Mouse (Mus musculus) embryonic fibroblast, embryonic 13.5 days (primary cell): ENCODE measurements around the gene Magi3. TPM values are rescaled to one million over a fixed set of nuclear protein-coding genes. Genes with fewer than 3 reads are reported as not detected.

Source experiments
- H3K27ac ChIP-seq: 2 replicates; pipeline ENCODE4 v1.5.1; 2012; ENCODE audit warnings: low read length, control low read depth, inconsistent platforms; ENCODE audit not compliant: insufficient read depth
- H3K4me1 ChIP-seq: 2 replicates; pipeline ENCODE4 v1.6.1; 2011; ENCODE audit warnings: low read length; ENCODE audit not compliant: control insufficient read depth, insufficient read depth
- H3K4me3 ChIP-seq: 2 replicates; pipeline ENCODE4 v1.5.1; 2011; ENCODE audit warnings: mild to moderate bottlenecking, control low read depth, low read length; ENCODE audit not compliant: insufficient read depth
- CTCF ChIP-seq: IDR thresholded peaks from 2 replicates; pipeline ENCODE4 v1.5.1; 2011; ENCODE audit warnings: mild to moderate bottlenecking, control low read depth, low read length, moderate library complexity, borderline replicate concordance; ENCODE audit not compliant: insufficient read depth
- POLR2A ChIP-seq: IDR thresholded peaks from 2 replicates; pipeline ENCODE4 v1.6.1; 2011; ENCODE audit warnings: low read depth, mild to moderate bottlenecking, control low read depth, low read length, moderate library complexity
- polyA plus RNA-seq: library from polyadenylated mRNA; stranded (reverse); fragments of >200 nt; gene quantifications from 2 replicates; pipeline ENCODE4 v1.2.4, GENCODE M21; 2011; ENCODE audit warnings: low read depth; ENCODE audit not compliant: missing spikeins, insufficient read length

Gene Magi3
- polyA plus RNA-seq, 1 experiment = 10.6 TPM

DNA sequence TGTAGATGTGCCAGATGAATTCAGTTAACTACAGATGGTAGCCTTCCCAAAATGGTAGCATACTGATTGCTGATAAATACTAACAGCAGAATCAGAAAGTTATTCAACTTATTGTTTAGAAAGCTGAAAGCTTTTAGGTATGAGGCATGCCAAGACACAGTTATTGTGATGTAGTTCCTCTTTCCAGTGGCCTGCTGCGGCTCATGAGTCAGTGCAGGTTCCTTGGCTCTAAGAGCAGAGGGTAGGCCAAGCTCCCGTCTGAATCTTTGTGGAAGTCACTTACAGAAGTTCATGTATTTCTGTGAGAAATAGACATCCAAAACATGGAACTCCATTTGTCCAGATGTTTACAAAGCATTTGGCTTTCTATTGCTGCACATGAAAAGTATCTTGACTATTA lies 208.2 kb downstream of the Magi3 start:
- Histone ChIP-seq H3K4me1 (no peaks in the 10 kb centered on the region), H3K27ac (no peak overlapping the region), H3K4me3 (no peak overlapping the region)
- no peak for TF ChIP-seq POLR2A
- no peak for TF ChIP-seq CTCF

DNA sequence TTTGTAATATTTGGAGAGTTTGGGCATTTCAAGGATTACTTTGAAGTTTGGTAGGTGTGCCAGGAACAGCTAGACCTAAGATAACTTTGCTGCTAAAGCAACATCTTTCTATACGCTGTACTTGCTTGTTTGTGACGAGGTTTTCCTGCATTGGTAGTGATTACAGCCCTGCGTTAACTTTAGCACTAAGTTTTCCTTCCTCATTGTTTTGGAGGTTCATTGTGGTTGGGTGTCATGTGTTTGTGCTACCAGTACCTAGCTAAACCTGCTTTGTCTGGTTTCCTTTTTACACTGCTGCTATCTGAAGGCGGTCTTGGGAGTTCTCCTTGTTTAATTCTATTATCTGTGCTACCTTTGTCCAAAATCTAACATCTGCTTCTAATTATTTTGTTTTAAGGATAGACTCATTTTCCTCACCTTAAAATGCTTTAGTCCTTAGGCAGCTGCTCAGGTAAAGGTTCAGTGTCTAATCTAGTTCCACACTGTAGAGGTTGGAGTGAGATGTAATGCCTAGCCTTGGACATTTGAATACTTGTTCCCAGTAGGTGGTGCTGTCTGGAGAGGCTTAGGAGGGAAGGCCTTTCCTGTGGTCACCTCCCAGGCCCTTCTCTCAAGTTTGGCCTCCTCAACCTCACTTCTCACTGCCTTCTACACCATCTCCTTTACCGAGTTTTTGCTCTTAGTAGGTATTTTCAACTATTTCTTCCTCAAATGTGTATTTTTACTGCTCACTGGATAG lies 210.1 kb downstream of the Magi3 start:
- TF ChIP-seq CTCF (no peak), POLR2A (no peak)
- Histone ChIP-seq H3K4me1 (no peaks in the 10 kb centered on the region), H3K4me3 (no peak overlapping the region), H3K27ac (no peak overlapping the region)

DNA sequence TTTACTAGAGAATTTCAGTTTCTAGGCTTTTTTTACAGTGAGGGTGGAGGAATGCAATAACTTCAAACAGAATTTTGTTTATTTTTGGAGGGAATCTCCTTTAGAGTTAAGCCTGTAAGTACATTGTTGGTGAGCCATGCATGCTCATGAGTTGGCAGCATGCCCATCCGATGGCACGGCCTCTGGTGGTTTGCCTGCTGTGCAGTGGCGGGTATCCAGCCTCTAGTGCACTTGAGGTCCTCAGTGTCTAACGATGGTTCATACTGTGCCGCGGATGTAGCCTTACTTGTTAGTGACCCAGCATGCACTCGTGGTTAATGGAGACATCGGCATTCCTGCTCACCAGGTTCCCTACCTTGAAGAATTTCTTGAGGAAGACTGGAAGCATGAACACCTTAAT lies 212.7 kb downstream of the Magi3 start:
- Histone ChIP-seq H3K4me1 (no peaks in the 10 kb centered on the region), H3K27ac (no peak overlapping the region), H3K4me3 (no peak overlapping the region)
- TF ChIP-seq CTCF (no peak), POLR2A (no peak)

DNA sequence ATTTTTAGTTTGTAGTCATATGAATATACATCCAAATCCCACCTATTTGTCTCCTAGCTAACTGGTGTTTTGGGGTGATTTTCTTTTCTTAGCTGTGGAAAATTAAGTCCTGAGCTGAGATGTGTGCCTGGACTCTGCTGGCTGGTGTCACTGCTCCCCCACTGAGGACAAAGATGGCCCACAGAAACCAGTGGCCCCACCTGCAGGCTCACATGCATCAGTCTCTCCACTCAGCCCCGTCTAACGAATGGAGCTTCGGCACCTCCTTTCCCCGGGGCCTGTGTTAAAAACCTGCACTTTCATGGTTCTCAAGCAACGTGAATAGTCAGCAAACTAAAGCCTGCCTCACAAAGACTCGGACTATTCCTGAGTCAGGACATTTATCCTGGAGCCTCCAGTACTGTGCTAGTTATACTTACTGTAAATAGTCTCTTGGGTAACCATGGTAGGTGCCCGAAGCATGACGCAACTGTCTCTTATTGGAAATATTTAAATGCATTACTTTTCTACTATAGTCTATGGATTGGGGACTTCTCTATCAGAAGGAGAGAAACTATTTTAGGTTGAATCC lies 213.2 kb downstream of the Magi3 start:
- Histone ChIP-seq H3K4me1 (no peaks in the 10 kb centered on the region), H3K27ac (no peak overlapping the region), H3K4me3 (no peak overlapping the region)
- no peak for TF ChIP-seq CTCF
- no peak for TF ChIP-seq POLR2A

DNA sequence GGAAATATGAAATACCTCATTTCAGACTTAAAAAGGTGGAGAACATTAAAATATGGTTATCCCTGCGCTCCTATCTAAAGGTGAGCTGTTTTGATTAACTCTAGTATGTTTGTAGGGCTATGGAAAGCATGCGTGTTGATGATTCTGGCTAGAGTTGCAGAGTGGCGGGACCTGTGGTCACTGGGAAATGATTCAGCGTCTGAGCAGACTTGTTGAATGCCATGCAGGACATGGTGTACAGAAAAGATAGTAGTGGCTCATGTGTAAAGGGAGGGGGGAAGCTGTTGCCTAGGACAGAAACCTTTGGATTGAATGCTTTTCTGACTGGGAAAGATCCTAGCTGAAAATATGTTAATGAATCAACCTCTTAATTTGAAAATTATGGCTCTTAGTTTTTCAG lies 221.4 kb downstream of the Magi3 start:
- Histone ChIP-seq H3K4me3 (no peak overlapping the region), H3K27ac (no peak overlapping the region), H3K4me1 (no peaks in the 10 kb centered on the region)
- TF ChIP-seq POLR2A (no peak), CTCF (no peak)

DNA sequence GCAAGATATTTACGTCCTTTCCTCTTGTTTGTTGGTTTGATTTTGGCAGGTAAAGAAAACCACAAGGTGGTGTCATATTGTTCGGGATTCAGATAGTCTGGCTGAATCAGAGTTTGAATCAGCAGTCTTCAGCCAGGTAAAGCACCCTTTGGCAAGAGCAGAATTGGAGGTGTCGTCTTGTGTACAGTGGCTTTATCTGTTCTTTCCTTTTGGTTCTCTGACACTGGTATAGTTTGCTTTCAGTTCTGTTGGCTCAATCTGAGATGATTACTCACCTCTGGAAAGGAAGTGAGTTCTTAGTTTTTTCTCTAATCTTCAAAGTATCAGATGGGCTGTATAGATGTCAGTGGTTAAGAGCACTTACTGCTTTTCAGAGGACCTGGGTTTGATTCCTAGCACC lies 228.9 kb downstream of the Magi3 start:
- no peak for TF ChIP-seq CTCF
- no peak for TF ChIP-seq POLR2A
- H3K27ac ChIP-seq = no peak overlapping the region
- H3K4me3 ChIP-seq = no peak overlapping the region
- peaks cover 2% of the 10 kb centered on the region; the same call in 1 of the 2 replicates for H3K4me1 ChIP-seq

DNA sequence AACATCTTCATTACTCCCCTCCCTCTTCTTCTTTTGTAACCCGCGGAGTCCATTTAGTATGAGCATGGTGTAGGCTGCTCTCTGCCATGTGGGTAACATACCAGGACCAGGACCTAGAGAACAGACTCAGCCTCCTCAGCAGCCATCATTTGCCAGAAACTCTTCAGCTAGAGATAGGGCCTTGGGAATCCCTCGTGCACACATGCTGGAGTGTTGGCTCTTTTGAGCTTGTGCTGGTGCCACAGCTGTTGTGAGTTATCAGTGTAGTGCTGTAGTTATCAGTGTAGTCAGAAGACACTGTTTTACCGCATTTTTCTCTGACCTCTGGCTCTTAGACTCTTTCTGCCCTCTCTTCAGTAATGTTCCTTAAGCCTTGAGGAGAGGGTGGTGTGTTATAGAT lies 230.8 kb downstream of the Magi3 start:
- H3K4me1 ChIP-seq = peaks cover 2% of the 10 kb centered on the region; the same call in 1 of the 2 replicates
- TF ChIP-seq CTCF = no peak
- TF ChIP-seq POLR2A = no peak

DNA sequence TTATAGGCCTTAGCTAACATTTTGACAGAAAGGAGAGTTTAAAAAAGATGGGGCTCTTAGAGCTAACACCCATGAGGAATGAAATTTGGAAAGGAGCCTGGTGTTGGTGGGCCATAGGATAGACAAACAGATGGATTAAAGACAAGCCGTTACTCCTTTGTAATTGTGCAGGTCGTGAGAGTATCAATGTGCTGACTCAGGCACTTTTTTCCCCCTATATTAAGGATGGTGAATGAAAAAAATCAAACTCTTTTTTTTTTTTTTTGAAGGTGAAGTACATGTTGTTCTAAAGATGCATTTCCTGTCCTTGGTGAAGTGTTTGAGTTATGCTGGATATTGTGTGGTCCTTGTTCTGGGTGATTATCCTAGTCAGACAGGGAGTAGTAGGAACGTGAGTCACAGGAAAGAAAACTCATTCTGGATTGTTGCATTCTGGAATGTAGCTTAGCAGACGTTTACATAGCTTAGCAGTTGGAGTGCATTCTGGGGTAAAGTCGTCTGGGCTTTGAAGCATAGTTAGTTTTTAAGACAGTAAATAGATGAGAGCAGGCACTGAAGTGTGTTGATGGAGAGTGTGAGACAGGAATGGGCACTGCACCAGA lies 232.2 kb downstream of the Magi3 start:
- peak overlapping the region; percentile 87 for H3K27ac ChIP-seq
- no peak overlapping the region for H3K4me3 ChIP-seq
- TF ChIP-seq CTCF (no peak), POLR2A (no peak)
- H3K4me1 ChIP-seq = peaks cover 2% of the 10 kb centered on the region; the same call in 1 of the 2 replicates

More for the DNA sequence above, 230.8 kb downstream of the Magi3 start:
- Histone ChIP-seq H3K27ac (no peak overlapping the region), H3K4me3 (no peak overlapping the region)

DNA sequence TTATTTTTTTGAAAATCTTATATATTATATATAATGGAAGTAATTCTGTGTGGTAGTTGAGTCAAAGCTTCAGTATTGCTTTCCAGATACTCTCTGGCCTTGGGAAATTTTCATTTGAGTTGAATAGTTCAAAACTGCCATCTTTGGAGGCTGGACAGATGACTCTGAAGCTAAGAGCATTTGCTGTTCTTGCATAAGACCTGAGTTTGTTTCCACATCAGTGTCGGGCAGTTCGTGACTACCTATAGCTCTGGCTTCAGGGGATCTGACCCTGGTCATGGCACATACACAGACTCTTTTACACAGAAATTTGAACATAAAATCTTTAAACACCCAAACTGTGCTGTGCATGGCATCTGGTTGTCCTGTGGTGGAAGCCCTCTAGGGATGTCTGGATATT lies 235.0 kb downstream of the Magi3 start:
- Histone ChIP-seq H3K4me1 (peaks cover 2% of the 10 kb centered on the region; the same call in 1 of the 2 replicates), H3K27ac (no peak overlapping the region), H3K4me3 (no peak overlapping the region)
- no peak for TF ChIP-seq CTCF
- TF ChIP-seq POLR2A = no peak

DNA sequence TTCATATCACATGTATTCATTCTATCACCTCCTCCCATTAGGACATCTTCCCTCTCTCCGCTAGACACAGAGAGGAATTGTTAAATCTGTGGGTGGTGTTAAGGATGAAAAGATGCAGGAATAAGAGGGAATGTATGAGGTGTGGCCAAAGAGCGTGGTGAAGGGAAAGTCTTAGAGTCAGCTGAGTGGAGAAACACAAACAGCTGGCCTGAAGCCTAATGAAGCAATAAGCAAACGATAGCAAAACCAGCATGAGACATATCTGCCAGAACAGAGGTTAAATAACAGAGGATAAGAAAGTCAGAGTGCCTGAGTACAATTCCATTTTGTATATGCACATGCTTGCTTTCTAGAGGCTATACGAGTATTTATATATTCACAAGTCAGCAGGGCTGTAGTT lies 235.6 kb downstream of the Magi3 start:
- Histone ChIP-seq H3K4me3 (no peak overlapping the region), H3K4me1 (peaks cover 2% of the 10 kb centered on the region; the same call in 1 of the 2 replicates), H3K27ac (no peak overlapping the region)
- no peak for TF ChIP-seq CTCF
- TF ChIP-seq POLR2A = no peak
